Comparison of ENCODE assay signal across 32 mouse cellular contexts in the genomic region with DNA sequence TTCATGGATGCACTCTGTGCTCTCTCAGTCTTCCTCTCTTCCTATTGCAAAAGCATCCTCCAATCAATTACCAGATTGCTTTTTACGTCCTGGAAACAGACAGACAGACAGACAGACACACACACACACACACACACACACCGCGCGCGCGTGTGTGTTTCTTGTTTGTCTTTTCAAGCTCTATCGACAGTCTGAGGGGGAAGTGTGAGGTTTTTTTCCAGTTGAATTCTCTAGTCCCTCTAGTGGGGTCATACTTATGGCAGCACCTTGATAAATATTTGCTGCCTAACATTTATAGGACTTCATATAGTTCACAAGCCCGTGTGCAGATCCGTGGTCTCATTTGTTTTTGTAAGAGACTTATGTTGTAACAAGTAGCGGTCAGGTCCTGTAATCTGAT. TPM values are rescaled to one million over a fixed set of nuclear protein-coding genes. Genes with fewer than 3 reads are reported as not detected.
DNase-seq lines count a peak whose midpoint lies in the region; ATAC-seq and TF ChIP-seq lines count a peak whose summit lies in the region.
"Had no signal": no experiment of that assay in that cellular context is flagged by ENCODE, and none has a peak within 500 bp of the region (broad histone marks: within the 10 kb centered on the region; RNA-seq: fewer than 3 reads in every experiment).

No protein-coding gene starts in this region.

- no peak; the same call in 1 of the 2 replicates for TF ChIP-seq RAD21 in CH12.LX (IDR thresholded peaks at IDR 0.05; ENCODE audit: low read depth, low read length)

- H3K4me1 ChIP-seq in limb, embryonic 15.5 days, result peaks cover 33% of the 10 kb centered on the region
- peaks cover 45% of the 10 kb centered on the region for H3K4me1 ChIP-seq in limb, embryonic 10.5 days
- H3K4me1 ChIP-seq in CH12.LX (ENCODE audit: control insufficient read depth in 1 of 2, insufficient read depth in 2 of 2), result peaks cover 17 to 51% of the 10 kb centered on the region in 2 experiments
- peaks cover 26% of the 10 kb centered on the region for H3K4me1 ChIP-seq in embryonic fibroblast, embryonic 13.5 days (ENCODE audit: control insufficient read depth, insufficient read depth, low read length)

- H3K4me2 ChIP-seq in limb, embryonic 15.5 days, result no peak overlapping the region
- peak overlapping the region; percentile 86 for H3K4me2 ChIP-seq in CH12.LX (ENCODE audit: insufficient read depth, low read depth, poor library complexity, severe bottlenecking)
- H3K4me2 ChIP-seq: embryonic facial prominence, embryonic 12.5 days; heart, embryonic 11.5 days; limb, embryonic 13.5 days; liver, embryonic 13.5 days; neural tube, embryonic 15.5 days had no signal

- WGBS in limb, embryonic 15.5 days, result 73% methylated on average over 10 of the region's 10 CpGs
- whole genome bisulfite sequencing in limb, embryonic 10.5 days, result 85% methylated on average over 10 of the region's 10 CpGs

- no peak for TF ChIP-seq CTCF in CH12.LX (conservative IDR thresholded peaks at IDR 0.05 in 1 of 2, IDR thresholded peaks at IDR 0.05 in 1 of 2; ENCODE audit: low read depth in 2 of 2, low read length in 2 of 2)
- no peak for TF ChIP-seq CTCF in embryonic fibroblast, embryonic 13.5 days (IDR thresholded peaks at IDR 0.05; ENCODE audit: borderline replicate concordance, insufficient read depth, low read length)
- TF ChIP-seq CTCF in layer of hippocampus, adult 2 months (conservative IDR thresholded peaks at IDR 0.05), result no peak

- H3K36me3 ChIP-seq in limb, embryonic 15.5 days, result no peaks in the 10 kb centered on the region
- 0 out of 2 replicates have a peak, but pooled peaks cover 2% of the 10 kb centered on the region for H3K36me3 ChIP-seq in limb, embryonic 10.5 days
- H3K36me3 ChIP-seq in CH12.LX (replicated peaks in 1 of 2; ENCODE audit: control insufficient read depth in 1 of 2, insufficient read depth in 1 of 2, low read length in 1 of 2), result peaks cover 26 to 50% of the 10 kb centered on the region in 2 experiments
- H3K36me3 ChIP-seq: embryonic facial prominence, embryonic 12.5 days; limb, embryonic 13.5 days; neural tube, embryonic 15.5 days had no signal

- no peak for DNase-seq in limb, embryonic 10.5 days (ENCODE audit: low spot score)
- peak; percentile 58 for DNase-seq in CH12.LX (ENCODE audit: extremely low read depth)
- DNase-seq in urinary bladder, postnatal 4 days (ENCODE audit: low spot score in 2 of 2), result no peak
- no peak for DNase-seq in layer of hippocampus, adult 2 months (ENCODE audit: low spot score in 2 of 2)
- DNase-seq: adrenal gland, postnatal 25 days; cerebellum, adult 11-12 months; cerebellum, adult 9-11 months; embryo, embryonic 11 days; forebrain, postnatal 0 days; heart, postnatal 14 days; kidney, adult 9 months; kidney, postnatal 25 days; liver, embryonic 13.5 days; lung, adult 2 months; lung, postnatal 10 days; midbrain, embryonic 14.5 days; retina, postnatal 1 day; right cerebral cortex, postnatal 14 days; thymus, adult 2 months; thymus, postnatal 36 days had no signal

- peaks cover 94% of the 10 kb centered on the region for H3K79me2 ChIP-seq in CH12.LX (replicated peaks; ENCODE audit: control insufficient read depth, extremely low read depth, insufficient read depth, poor library complexity, severe bottlenecking)

- in situ Hi-C loops in CH12.LX (cut with MboI; ENCODE audit: low pct_ligation_motif_present, low pct_unique_long_range_greater_than_20kb, low sequenced_read_pairs), result loop anchor here (5.0 kb wide), 2 partner anchors 41 to 81 kb away; no protein-coding TSS in a partner anchor

- no peaks in the 10 kb centered on the region for H3K9me3 ChIP-seq in limb, embryonic 15.5 days
- H3K9me3 ChIP-seq in limb, embryonic 10.5 days (replicated peaks), result no peaks in the 10 kb centered on the region
- no peaks in the 10 kb centered on the region for H3K9me3 ChIP-seq in CH12.LX (replicated peaks; ENCODE audit: low read length)
- H3K9me3 ChIP-seq: embryonic facial prominence, embryonic 12.5 days; forebrain, embryonic 10.5 days; limb, embryonic 13.5 days; liver, embryonic 13.5 days; neural tube, embryonic 15.5 days had no signal

- H3K27me3 ChIP-seq in limb, embryonic 15.5 days, result no peaks in the 10 kb centered on the region
- H3K27me3 ChIP-seq in limb, embryonic 10.5 days (ENCODE audit: low read depth, poor library complexity, severe bottlenecking), result no peaks in the 10 kb centered on the region
- H3K27me3 ChIP-seq in CH12.LX (replicated peaks), result no peaks in the 10 kb centered on the region
- H3K27me3 ChIP-seq: embryonic facial prominence, embryonic 12.5 days; limb, embryonic 13.5 days; liver, embryonic 13.5 days; neural tube, embryonic 15.5 days had no signal

- ATAC-seq in limb, embryonic 15.5 days (ENCODE audit: insufficient number of reproducible peaks, low FRiP score, low TSS enrichment, low read depth), result no peak
- ATAC-seq: forebrain, postnatal 0 days; hindbrain, embryonic 16.5 days; intestine, embryonic 16.5 days had no signal

- TF ChIP-seq POLR2A in CH12.LX (IDR thresholded peaks at IDR 0.05; ENCODE audit: low read depth, low read length), result peak; percentile 45; the same call in 1 of the 2 replicates
- TF ChIP-seq POLR2A in embryonic fibroblast, embryonic 13.5 days (IDR thresholded peaks at IDR 0.05; ENCODE audit: low read depth, low read length), result no peak

- TF ChIP-seq EP300 in CH12.LX (IDR thresholded peaks at IDR 0.05; ENCODE audit: low read length), result no peak

- no peak overlapping the region for H3K4me3 ChIP-seq in limb, embryonic 15.5 days
- no peak overlapping the region for H3K4me3 ChIP-seq in limb, embryonic 10.5 days
- peak overlapping the region; percentile 48 to 80 (median 73) for H3K4me3 ChIP-seq in CH12.LX (replicated peaks in 1 of 3; ENCODE audit: low read depth in 2 of 3, low read length in 2 of 3, poor library complexity in 1 of 3)
- no peak overlapping the region for H3K4me3 ChIP-seq in embryonic fibroblast, embryonic 13.5 days (ENCODE audit: insufficient read depth, low read length)
- no peak overlapping the region for H3K4me3 ChIP-seq in layer of hippocampus, adult 2 months
- H3K4me3 ChIP-seq: embryonic facial prominence, embryonic 12.5 days; forebrain, embryonic 10.5 days; left cerebral cortex, adult 2 months; limb, embryonic 13.5 days; liver, embryonic 13.5 days; neural tube, embryonic 15.5 days had no signal

- no peak overlapping the region for H3K9ac ChIP-seq in limb, embryonic 15.5 days
- H3K9ac ChIP-seq in CH12.LX (ENCODE audit: insufficient read depth, low read depth), result peak overlapping the region; percentile 94
- H3K9ac ChIP-seq: embryonic facial prominence, embryonic 12.5 days; forebrain, postnatal 0 days; limb, embryonic 13.5 days; liver, embryonic 13.5 days; neural tube, embryonic 15.5 days had no signal

- 0 out of 2 replicates have a peak overlapping the region, but pooled peaks have one; percentile 59 for H3K27ac ChIP-seq in limb, embryonic 15.5 days
- H3K27ac ChIP-seq in limb, embryonic 10.5 days, result no peak overlapping the region
- peak overlapping the region; percentile 87 for H3K27ac ChIP-seq in CH12.LX (ENCODE audit: insufficient read depth, low read depth)
- peak overlapping the region; percentile 87 for H3K27ac ChIP-seq in embryonic fibroblast, embryonic 13.5 days (ENCODE audit: insufficient read depth, low read length)
- H3K27ac ChIP-seq in layer of hippocampus, adult 2 months, result no peak overlapping the region
- H3K27ac ChIP-seq: embryonic facial prominence, embryonic 12.5 days; forebrain, embryonic 10.5 days; left cerebral cortex, adult 2 months; limb, embryonic 13.5 days; liver, embryonic 13.5 days; macrophage; neural tube, embryonic 15.5 days; stomach, postnatal 0 days had no signal

- dilution Hi-C loops in CH12.LX (cut with MboI; ENCODE audit: extremely low pct_ligation_motif_present, extremely low pct_unique_long_range_greater_than_20kb, low sequenced_read_pairs), result no loop called here

TF ChIP-seq in CH12.LX, 34 proteins besides CTCF, POLR2A, EP300 and RAD21:
- TF ChIP-seq CHD2 (IDR thresholded peaks at IDR 0.05; ENCODE audit: low read length) (no peak), ELF1 (IDR thresholded peaks at IDR 0.05; ENCODE audit: low read depth, low read length) (peak; percentile 24; the same call in 1 of the 2 replicates), BHLHE40 (IDR thresholded peaks at IDR 0.05; ENCODE audit: low read depth, low read length) (peak; percentile 44), ZNF384 (IDR thresholded peaks at IDR 0.05; ENCODE audit: low read depth, low read length) (peak; percentile 21; the same call in 1 of the 2 replicates)

RNA-seq across cellular contexts. Expression of gene Zbtb38, which starts 36.5 kb away (rescaled TPM):
- 16.8 and 17.2 TPM in 2 replicates for polyA plus RNA-seq in limb, embryonic 15.5 days (2015; fragmentation: Nextera tagmentation; extraction: Ambion mirVana)
- polyA plus RNA-seq in limb, embryonic 10.5 days (2016; fragmentation: Nextera tagmentation; extraction: Ambion mirVana), result 6.4 and 8.1 TPM in 2 replicates
- 83.6 and 102 TPM in 2 replicates for total RNA-seq in CH12.LX (2012; rRNA removed)
- 67.9 and 68.8 TPM in 2 replicates for total RNA-seq in CH12.LX (2014; rRNA removed)
- polyA plus RNA-seq in CH12.LX (2012; ENCODE audit: insufficient read length, low read depth), result 51.7 and 53.0 TPM in 2 replicates
- 33.6 and 47.0 TPM in 2 replicates for polyA plus RNA-seq in embryonic fibroblast, embryonic 13.5 days (2011; ENCODE audit: insufficient read length, low read depth, missing spikeins)
- 10 to 100 TPM; 57.9 to 65.3 TPM for total RNA-seq in layer of hippocampus, adult 2 months (2021)

Comparison
In these comparisons a context has a peak if more than half of its experiments do, and no peak if none do; other contexts are left out.
1. H3K27ac ChIP-seq: peak in limb, embryonic 15.5 days (single experiment), CH12.LX (single experiment) and embryonic fibroblast, embryonic 13.5 days (single experiment); none in limb, embryonic 10.5 days (single experiment) and layer of hippocampus, adult 2 months (single experiment).
2. H3K4me3 ChIP-seq: peak in CH12.LX (3 of 3); none in limb, embryonic 15.5 days (single experiment), limb, embryonic 10.5 days (single experiment), embryonic fibroblast, embryonic 13.5 days (single experiment) and layer of hippocampus, adult 2 months (single experiment).